Mouse (Mus musculus) lung, postnatal 36 days (tissue): Measurements from ENCODE around the gene Ddx58.

Experiments
- DNase-seq: peaks from one replicate; pipeline ENCODE4 v3.0.0; 2022; ENCODE audit warnings: mixed read lengths

Gene Ddx58

DNA sequence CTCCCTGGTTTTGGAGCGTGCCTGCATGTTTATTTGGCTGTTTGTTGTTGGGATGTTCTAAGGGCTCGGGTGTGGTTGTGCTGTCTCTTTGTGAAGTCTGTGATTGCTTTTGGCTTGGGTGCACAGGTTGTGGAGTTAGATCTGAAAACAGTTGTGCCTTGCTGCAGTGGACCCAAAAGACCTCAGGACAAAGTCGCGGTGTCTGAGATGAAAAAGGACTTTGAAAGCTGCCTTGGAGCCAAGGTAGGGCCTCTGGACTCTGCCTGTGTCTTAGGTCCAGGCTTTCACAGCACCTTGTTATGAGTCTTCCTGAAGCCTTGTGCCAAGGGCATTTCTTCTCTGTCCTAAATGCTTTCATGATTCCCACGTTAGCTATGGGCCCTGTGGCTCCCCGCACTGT lies 59.6 kb downstream of the Ddx58 start:
- no peak for DNase-seq

DNA sequence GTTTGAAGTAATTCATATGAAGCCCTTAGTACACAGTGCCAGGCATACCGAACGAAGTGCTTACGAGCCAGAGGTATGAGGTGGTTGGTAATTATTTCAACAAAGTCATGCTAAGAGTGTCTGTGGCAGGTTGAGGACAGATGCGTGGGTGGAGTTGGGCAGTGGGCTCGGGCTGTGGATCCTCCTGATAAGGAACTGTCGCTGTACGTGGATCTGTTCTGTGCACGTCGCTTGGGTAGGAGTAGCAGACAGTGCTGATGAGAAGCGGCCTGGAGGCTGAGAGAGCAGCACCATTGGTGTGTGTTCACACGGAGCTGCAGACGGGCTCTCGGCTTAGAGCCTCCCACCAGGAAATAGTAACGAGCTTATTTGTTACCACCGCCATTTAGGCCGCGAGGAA lies 61.0 kb downstream of the Ddx58 start:
- DNase-seq, result no peak

DNA sequence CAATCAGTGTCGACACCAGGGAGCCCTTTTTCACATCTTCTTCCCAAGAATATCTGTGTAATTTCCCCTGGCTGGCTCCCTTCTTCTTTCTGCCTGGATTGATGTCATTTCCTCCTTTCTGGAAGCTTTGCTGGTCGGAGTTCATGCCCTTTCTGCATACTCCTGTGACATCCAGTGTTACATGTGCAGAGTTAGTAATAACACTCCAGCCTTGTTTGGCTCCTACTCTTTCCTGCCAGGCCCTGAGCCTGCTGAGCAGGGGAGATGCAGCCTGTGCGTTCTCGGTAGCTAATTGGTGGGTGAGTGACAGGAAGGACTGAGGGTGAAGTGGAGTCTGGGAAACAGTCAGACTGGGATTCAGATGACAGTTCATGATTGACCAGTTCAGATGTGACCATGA lies 65.3 kb downstream of the Ddx58 start:
- DNase-seq, result peak; percentile 24

DNA sequence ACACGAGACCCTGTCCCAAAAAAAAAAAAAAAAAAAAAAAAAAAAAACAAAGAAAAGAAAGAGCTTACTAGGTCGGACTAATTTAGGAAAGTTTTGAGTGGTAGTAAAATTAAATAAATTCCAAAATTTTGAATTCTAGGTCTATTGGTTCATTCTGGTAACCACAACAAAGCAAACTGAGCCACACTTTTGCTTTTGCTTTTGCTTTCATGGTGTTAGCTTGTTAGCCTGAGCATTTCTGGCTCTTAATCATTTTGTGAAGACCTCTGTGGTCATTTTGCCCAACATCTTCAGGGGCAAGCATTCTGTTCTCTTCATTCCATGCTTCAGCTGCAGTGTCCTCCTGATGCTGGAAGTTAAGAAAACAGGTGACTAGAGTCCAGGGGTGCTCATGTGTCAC lies 67.3 kb downstream of the Ddx58 start:
- no peak for DNase-seq

DNA sequence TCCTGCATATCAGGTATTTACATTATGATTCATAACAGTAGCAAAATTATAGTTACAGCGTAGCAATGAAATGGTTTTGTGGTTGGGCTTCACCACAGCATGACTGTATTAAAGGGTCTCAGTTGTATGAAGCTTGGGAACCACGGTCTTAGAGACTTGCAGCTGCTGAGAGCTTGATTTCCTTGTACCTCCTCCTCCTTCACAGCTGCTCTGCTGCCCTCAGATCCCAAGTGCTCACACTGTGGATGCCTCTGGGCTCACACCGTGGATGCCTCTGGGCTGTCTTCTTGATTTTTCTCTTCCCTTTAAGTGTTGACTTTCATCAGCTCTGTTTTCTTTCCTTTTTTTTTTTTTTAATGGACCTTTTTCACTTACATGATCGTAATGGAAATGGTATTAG lies 68.2 kb downstream of the Ddx58 start:
- no peak for DNase-seq

DNA sequence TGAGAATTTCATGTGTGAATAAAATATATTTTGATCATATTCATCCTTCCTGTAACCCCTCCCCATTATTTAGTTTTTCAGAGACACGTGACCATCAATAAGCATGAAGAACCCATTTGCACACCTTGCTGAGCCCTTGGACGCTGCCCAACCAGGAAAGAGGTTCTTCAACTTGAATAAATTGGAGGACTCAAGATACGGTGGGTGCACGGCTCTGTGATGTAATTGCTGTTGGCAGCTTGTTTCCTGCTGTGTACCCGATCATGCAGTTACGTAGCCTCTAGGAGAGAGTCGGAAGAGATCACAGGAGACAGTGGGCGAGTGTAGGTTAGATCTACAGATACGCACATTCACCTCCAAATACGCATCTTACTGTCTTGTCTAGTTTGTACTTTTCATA lies 76.0 kb downstream of the Ddx58 start:
- DNase-seq, result peak; percentile 32

DNA sequence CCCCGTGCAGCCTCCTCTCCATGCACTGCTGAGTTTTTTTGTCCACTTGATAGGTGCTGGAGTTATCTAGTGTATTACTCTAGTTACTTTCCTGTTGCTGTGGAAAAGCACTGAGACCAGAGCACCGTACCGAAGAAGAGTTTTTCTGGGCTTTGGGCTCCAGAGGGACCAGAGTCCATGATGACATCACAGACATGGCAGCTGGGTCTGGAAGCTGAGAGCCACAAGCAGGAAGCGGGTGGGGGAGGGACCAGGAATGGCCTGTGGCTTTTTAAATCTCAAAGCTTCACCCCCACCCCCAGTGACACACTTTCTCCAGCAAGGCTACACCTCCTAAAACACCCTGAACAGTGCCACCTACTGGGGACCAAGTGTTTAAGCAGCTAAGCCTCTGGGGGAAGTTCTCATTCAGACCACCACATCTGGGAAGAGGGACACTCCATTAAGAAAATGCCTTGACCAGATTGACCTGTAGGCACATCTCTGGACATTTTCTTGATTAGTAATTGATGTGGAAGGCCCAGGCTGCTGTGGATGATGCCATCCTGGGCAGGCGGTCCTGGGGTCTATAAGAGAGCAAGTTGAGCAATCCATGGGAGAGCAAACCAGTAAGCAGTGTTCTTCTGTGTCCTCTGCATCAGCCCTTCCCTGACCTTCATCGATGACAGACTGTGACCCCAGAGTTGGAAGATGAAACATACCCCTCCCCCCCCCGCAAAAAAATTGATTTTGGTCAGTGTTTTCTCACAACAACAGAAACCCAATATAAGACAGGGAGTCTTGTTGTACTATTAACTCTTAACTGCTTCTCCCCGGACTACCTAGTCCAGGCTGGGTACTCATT lies 78.8 kb downstream of the Ddx58 start:
- no peak for DNase-seq

DNA sequence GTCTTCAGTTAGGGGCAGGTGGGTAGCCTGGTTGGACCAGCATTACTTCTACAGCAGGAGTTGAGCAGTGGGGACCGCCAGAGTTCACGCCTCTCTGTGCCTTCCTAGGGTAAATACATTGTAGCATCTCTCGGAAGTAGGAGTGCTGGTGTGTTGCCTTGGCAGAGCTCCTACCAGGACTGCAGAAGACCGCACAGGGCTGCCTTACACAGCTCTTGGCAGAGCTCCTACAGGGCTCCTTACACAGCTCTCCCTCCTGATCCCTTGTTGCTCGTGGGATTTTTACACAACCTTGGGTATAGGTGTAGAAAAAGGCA lies 81.4 kb downstream of the Ddx58 start:
- no peak for DNase-seq

DNA sequence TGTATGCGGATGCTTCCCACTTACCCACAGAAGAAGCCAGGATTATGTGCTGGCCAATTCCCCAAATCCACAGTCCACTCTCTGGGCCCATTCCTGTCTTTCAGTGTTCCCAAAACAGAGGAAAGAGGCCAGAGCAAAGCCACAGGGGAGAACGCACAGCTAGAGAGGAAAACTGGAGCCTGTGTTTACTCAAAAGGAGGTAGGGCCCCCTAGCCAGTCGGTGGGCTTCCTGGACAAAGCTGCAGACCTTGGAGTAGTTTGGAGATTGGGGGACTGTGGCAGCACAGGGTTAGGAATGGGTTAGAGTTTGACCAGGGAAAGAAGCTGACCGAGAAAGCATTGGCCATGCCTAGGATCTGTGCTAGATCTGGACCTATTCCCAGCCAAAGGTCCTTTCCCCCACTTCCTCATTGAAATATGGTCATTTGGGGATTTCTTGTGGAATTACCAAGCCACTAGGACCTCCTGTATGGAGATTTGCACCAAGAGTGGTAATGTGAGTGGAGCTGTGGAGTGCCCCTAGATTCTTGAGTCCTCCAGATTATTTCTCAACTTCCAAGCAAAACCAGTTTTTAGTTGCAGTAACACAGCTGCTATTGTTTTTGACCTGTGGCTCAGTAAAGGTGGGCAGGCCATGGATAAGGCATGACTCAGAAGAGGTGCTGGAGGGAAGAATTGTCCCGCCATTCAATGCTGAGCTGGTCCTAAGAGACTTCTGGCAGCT lies 82.0 kb downstream of the Ddx58 start:
- DNase-seq, result peak; percentile 24

DNA sequence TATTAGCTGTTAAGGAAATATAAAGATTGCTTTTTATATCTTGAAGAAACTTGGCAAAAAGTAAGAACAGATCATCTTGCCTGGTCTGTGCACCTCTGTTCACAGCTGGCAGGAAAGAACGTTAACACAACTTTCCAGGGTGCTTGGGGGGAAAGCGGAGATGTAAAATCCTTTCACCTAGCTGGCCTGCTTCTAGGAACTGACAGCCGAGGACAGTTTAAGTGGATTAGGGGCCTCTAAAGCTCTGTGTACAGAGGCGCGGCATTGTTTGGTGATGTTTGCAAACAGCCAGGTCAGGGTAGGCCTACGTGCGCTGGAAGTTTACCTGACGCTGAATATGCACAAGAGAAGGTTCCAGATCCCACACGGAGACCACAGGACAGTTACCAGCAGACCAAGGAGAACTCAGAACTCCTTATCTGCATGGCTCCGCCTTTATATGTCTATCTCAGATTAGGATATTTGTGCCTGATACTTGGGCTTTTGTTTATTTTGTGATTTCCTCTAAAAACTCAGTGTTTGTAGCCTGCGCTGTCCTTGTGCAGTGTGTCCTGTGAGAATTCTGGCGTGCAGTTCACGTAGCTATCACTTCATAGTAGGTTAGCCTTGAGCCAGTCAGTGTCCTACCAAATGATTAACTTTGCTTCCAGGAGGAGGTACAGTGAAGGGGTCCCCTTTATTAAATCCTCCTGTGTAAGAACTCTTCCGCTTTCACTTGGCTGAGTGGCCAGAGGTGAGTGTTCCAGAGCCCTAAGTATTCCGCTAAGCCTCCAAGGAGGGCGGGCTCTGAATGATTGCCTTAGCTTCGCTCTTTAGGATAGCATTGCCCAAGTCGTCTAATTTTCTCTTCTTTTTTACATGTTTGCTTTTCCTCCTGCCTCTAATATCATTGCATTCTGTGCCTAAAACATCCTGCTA lies 82.8 kb downstream of the Ddx58 start:
- DNase-seq, result peak; percentile 47

DNA sequence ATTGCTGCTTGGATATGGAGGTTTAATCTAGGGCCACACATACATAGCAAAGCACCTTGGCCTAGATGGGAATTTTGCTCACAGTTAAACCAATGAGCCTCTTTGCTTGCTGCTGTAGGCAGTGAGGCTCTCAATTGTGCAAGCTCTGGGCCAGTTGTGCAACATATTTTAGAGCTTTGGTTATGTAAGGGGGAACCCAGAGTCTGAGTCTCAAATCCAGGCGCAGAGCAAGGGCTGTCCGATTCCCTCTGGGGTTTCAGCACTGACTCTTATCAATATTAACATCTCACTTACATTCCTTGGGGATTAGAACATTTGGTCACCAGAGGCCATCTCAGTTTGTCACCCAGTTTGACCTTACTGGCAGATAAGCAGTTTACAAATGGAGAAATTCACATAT lies 83.5 kb downstream of the Ddx58 start:
- DNase-seq, result peak; percentile 89

DNA sequence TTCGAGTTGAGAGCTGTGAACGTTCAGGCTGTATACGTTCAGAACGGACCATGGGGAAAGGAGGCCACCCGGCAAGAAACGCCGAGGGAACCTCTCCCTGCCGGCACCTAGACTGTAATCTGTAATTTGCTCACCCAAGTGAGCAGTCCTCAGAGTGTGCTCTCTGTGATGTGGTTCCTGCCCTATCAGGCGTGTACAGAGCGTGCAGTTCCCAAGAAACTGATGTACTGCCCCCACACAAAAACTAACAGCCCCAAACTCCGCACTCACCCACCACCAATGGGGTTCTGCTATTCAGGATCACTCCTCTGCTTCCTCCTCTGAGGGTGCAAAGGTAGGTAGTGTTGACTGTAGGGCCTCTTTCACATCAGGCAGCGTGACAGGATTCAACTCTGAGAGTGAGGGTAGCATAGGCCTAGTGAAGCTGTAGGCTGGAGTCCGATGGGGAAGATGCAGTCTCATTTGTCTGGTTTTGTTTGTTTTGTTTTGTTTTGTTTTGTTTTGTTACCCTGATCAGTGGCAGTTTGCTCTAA lies 84.1 kb downstream of the Ddx58 start:
- no peak for DNase-seq

DNA sequence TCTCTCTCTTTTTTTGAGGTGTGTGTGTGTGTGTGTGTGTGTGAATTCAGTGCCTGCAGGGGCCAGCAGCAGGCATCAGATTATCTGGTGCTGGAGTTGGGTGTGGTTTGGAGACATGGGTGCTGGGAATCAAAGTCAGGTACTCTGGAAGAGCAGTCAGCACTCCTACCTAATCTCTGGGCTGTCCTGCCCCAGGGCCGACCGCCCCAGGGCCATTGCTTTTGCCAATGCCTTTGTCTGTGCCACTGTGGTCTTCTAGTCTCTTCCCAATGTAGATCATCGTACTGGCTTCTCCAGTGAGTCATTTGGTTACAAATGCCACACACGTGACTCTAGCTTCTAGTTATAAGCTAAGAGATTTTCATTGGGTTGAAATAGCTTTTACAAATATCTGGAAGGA lies 84.9 kb downstream of the Ddx58 start:
- DNase-seq, result no peak
